Mouse (Mus musculus) embryo, embryonic 11.5 days (tissue): ENCODE results near the gene Tbxa2r.

Source experiments
- DNase-seq: peaks from one replicate; pipeline ENCODE4 v3.0.0-alpha.2; 2012; ENCODE audit warnings: low read depth, low spot score

Tbxa2r gene

GRCm38 (mm10) chr10:81328386-81328785 lies at the start of gene Tbxa2r:
TSS of gene Tbxa2r (plus strand) at chr10:81328731.
- DNase-seq: no peak

DNA sequence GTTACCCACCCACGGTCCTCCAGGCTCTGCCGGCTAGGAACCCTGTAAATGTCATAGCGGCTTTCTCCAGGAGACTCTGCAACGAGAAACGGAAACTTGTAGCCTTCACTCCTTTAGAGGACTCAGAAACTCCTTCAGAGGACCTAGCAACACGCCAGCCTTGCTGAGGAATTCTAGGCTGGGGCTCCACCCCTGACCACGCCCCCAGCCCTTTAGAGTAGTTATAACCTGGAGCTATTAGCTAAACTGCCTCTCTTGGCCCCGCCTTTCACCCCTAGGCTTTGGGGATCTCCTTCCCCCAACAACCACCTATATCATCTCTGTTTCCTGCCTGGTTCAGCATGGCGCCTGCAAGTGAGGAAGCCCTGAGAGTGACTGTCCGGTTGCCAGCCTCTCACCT lies 49.0 kb upstream of the Tbxa2r start:
- DNase-seq: no peak

DNA sequence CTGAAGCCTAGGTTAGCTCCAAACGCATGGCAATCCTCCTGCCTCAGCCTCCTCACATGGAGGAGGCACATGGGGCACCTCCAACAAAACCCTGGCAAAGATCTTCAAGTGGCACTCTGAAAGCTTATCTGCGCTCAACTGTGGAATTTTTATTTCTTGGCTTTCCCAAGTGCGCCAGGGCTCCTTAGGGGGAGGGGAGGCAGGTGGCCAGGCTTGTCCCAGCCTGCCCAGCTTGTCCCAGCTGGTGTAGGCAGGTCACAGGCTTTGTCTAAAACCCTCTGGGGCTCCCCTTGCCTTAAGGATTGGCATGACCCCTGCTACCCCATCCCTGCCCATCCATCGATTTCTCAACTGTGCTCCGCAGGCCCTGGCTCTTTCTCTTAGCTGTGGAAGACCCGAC lies 44.3 kb upstream of the Tbxa2r start:
- DNase-seq: no peak

DNA sequence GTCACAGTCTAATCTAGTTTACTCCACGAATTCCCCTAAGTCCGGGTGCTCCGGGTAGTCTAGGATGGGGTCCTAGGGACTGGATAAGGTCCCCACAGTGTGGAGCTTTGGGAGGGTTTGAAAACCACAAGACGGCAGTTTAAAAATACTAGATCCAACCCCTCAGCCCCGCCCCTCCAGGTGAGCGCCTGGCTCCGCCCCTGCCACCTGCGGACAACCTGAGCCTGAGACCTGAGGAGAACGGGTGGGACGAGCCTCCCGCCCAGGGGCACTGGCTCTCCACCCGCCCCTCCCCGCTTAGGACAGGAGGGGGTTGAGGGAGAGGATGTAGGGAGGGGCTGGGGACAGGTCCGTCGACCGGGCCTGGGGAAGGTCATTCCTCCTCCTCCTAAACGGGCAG lies 43.8 kb upstream of the Tbxa2r start:
- no peak for DNase-seq

GRCm38 (mm10) chr10:81285694-81286450 lies 42.7 kb upstream of the Tbxa2r start:
- DNase-seq: peak; percentile 86

DNA sequence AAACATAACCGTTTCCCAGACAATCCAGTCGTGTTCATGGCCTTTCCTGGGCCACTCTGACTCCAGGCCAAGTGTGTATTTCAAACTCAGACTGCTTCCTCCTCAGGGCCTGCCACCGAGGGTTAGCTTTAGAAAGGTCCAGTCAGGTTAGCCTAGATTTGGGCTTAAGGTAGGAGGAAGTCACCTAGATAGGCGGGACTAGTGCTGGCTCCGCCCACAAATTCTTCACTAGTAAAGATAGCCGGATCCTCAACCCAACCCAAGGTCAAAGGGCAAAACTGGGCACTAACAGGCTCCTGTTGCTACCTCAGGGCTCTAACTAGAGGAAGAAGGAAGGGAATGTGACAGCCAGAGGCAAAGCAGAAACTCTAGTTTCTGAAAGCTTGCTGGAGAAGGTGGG lies 41.9 kb upstream of the Tbxa2r start:
- DNase-seq: no peak

DNA sequence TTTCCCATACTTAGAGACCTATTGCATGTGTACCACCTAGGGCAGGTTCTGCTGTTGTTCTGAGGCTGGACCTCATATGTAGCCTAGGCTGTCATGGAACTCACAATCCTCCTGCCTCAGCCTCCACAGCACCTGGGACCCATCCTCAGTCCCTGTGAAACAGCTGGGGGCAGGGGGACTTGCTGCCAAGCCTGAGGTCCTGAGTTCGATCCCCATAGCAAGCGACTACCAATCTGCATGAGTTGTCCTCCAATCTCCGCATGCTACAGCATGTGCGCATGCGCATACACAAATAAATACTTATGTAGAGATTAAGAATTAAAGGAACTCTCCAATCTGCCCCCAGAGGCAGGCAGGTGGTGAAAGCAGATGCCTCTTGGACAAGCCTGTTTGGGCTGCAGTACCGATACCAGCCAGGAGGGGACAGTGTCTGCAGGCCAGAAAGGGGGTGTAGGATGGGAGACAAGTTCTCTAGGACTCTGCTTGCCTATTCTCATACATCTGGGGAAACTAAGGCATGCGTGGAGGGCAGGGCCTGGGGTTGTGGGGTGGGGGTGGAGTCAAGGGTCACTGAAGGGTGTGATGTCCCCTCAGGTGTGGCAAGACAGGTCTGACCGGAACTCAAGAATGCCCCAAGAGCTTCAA lies 40.9 kb upstream of the Tbxa2r start:
- DNase-seq: no peak

GRCm38 (mm10) chr10:81288601-81289000 lies 39.9 kb upstream of the Tbxa2r start:
- DNase-seq: no peak

- peak; percentile 64 for DNase-seq
These were observed 39.3 kb upstream of the Tbxa2r start for GRCm38 (mm10) chr10:81289278-81289677.

- DNase-seq: no peak
These were observed 38.7 kb upstream of the Tbxa2r start for GRCm38 (mm10) chr10:81289811-81290210.

- DNase-seq: no peak
These were observed 37.7 kb upstream of the Tbxa2r start for GRCm38 (mm10) chr10:81290698-81291460.

DNA sequence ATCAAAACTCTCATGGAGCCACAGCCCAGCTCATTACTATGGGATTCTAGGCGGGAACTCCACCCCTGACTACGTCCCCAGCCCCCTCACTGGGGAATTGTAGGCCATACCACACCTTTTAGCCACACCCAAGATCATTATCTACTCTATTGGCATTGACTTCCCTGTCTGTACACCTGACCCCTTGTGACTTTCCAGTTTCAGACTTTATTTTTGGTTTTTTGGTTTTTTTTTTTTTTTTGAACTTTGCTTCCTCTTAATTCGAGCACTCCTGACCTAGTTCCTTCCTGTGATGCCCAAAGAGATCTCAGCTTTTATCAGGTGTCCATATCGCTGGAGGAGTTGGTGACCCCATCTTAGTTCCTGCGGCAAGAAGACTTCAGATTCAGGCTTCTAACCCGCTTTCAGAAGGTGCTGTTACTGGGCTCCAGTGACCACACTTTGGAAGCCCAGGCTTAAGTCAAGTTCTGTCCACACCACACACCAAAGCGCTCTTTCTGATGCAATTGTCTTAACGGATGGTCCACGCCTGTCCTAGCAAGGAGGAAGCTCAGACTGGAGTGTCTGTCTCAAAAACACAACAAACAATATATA lies 36.9 kb upstream of the Tbxa2r start, which contains the start of gene Tjp3:
Gene Tjp3, minus strand, starts transcription at position 71 of the 594 bp plus-strand sequence.
- DNase-seq: no peak

- peak; percentile 99 for DNase-seq
These were observed 35.8 kb upstream of the Tbxa2r start, which contains the start of gene Pip5k1c for GRCm38 (mm10) chr10:81292554-81293333. TSS of gene Pip5k1c (plus strand) at chr10:81292963.

DNA sequence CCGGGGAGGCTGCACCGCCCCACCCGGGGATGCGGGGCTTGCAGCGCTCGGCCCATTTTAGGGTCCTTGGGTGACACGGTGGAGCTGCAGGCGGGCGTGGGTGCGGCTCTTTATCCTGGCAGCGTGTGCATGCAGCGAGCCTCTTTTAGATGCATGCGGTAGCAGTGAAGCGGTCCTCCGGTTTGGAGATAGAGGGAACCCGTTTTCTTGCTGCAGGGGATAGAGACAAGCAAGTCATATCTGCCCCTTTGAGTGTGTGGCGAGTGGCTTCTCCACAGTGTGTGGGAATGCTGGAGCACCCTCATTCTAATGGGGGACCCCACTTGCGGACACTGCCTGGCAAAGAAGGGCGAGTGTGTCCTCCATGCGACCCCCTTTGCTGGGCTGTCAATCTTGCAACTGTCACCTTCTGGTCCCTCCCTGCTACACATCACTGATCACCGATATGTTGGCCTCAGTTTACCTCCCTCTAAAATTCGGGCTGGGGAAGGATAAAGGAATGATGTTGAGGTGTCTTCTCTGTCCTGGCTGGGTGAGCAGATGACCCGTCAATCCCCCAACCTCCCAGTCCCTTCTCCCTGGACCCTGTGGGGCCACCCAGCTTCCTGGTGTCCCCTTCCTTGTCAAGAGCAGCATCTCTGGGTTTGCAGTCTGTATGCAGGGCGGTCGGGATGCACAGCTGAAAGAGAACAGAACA lies 35.0 kb upstream of the Tbxa2r start:
- no peak for DNase-seq

DNA sequence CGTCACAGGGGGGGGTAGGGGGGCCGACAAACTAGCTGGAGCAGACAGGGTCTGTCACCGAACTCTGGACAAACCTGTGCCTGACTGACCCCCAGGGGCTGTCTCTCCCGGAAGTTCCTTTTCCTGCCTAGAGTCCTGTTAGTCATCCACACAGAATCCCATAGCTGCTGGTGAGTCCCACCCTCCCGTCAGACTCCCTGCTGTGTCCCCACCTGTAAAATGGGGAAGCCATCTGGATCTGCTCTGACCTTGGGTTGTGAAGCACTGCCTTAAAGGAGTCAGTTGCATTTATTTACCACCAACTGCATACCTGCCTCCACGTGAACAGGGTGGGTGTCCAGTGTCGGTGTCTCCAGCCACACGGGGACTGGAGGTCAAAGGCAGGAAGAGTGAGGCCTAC lies 34.1 kb upstream of the Tbxa2r start:
- no peak for DNase-seq

- no peak for DNase-seq
These were observed 33.3 kb upstream of the Tbxa2r start for GRCm38 (mm10) chr10:81295185-81295584.

DNA sequence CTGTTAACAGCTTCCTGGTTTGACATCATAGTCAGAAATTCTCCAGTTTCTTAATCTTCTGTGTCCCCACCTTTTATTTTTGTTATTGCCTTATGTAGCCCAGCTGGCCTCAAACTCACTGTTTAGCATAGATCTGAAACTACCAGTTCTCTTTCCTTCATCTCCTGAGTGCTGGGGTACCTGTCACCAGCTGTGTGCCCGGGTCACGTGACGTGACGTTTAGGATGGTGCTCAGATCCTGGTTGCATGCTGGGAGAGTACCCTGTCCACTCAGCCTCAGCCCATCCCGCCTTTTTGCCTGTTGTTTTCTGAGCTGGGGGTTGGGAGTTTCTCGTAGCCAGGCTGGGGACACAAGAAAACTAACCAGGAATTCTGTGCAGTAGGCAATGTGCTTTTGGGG lies 31.3 kb upstream of the Tbxa2r start:
- DNase-seq: no peak

GRCm38 (mm10) chr10:81297845-81298244 lies 30.7 kb upstream of the Tbxa2r start:
- no peak for DNase-seq

- DNase-seq: no peak
These were observed 30.0 kb upstream of the Tbxa2r start for GRCm38 (mm10) chr10:81298369-81299100.
